Mouse (Mus musculus): ENCODE data around the gene Negr1. TPM values are rescaled to one million over a fixed set of nuclear protein-coding genes. Genes with fewer than 3 reads are reported as not detected.

Negr1 gene
- total and polyA plus RNA-seq, 3 experiments: not detected

GRCm38 (mm10) chr3:156754790-156755530 is 193.4 kb downstream of the Negr1 start:
- Histone ChIP-seq H3K27ac (ENCODE audit: insufficient read depth, low read depth) (no peak overlapping the region), H3K4me1 (ENCODE audit: control insufficient read depth in 1 of 2, insufficient read depth in 2 of 2) (no peaks in the 10 kb centered on the region), H3K9ac (ENCODE audit: insufficient read depth, low read depth) (no peak overlapping the region), H3K79me2 (replicated peaks; ENCODE audit: control insufficient read depth, extremely low read depth, insufficient read depth, poor library complexity, severe bottlenecking) (no peaks in the 10 kb centered on the region), H3K27me3 (replicated peaks) (no peaks in the 10 kb centered on the region), H3K4me3 (replicated peaks in 1 of 3; ENCODE audit: low read depth in 2 of 3, low read length in 2 of 3, poor library complexity in 1 of 3) (no peak overlapping the region), H3K36me3 (replicated peaks in 1 of 2; ENCODE audit: control insufficient read depth in 1 of 2, insufficient read depth in 1 of 2, low read length in 1 of 2) (no peaks in the 10 kb centered on the region), H3K9me3 (replicated peaks; ENCODE audit: low read length) (peaks cover 21% of the 10 kb centered on the region), H3K4me2 (ENCODE audit: insufficient read depth, low read depth, poor library complexity, severe bottlenecking) (no peak overlapping the region)
- in situ Hi-C loops (cut with MboI; ENCODE audit: low pct_ligation_motif_present, low pct_unique_long_range_greater_than_20kb, low sequenced_read_pairs): no loop called here
- TF ChIP-seq ZC3H11A (IDR thresholded peaks at IDR 0.05; ENCODE audit: low read depth, low read length) (no peak), NELFE (IDR thresholded peaks at IDR 0.05; ENCODE audit: low read depth, low read length) (no peak), ETS1 (conservative IDR thresholded peaks at IDR 0.05; ENCODE audit: low read depth, low read length) (no peak), SMC3 (IDR thresholded peaks at IDR 0.05; ENCODE audit: low read depth, low read length) (no peak), CTCF (conservative IDR thresholded peaks at IDR 0.05 in 1 of 2, IDR thresholded peaks at IDR 0.05 in 1 of 2; ENCODE audit: low read depth in 2 of 2, low read length in 2 of 2) (no peak)
- dilution Hi-C loops (cut with MboI; ENCODE audit: extremely low pct_ligation_motif_present, extremely low pct_unique_long_range_greater_than_20kb, low sequenced_read_pairs): no loop called here
- no peak for DNase-seq (ENCODE audit: extremely low read depth)

GRCm38 (mm10) chr3:156765015-156765414 is 203.4 kb downstream of the Negr1 start:
- Histone ChIP-seq H3K4me3 (replicated peaks in 1 of 3; ENCODE audit: low read depth in 2 of 3, low read length in 2 of 3, poor library complexity in 1 of 3) (no peak overlapping the region), H3K9me3 (replicated peaks; ENCODE audit: low read length) (peaks cover 40% of the 10 kb centered on the region), H3K27ac (ENCODE audit: insufficient read depth, low read depth) (no peak overlapping the region), H3K27me3 (replicated peaks) (no peaks in the 10 kb centered on the region), H3K4me1 (ENCODE audit: control insufficient read depth in 1 of 2, insufficient read depth in 2 of 2) (no peaks in the 10 kb centered on the region), H3K9ac (ENCODE audit: insufficient read depth, low read depth) (no peak overlapping the region), H3K36me3 (replicated peaks in 1 of 2; ENCODE audit: control insufficient read depth in 1 of 2, insufficient read depth in 1 of 2, low read length in 1 of 2) (no peaks in the 10 kb centered on the region), H3K79me2 (replicated peaks; ENCODE audit: control insufficient read depth, extremely low read depth, insufficient read depth, poor library complexity, severe bottlenecking) (no peaks in the 10 kb centered on the region), H3K4me2 (ENCODE audit: insufficient read depth, low read depth, poor library complexity, severe bottlenecking) (no peak overlapping the region)
- no peak for DNase-seq (ENCODE audit: extremely low read depth)
- dilution Hi-C loops (cut with MboI; ENCODE audit: extremely low pct_ligation_motif_present, extremely low pct_unique_long_range_greater_than_20kb, low sequenced_read_pairs): no loop called here
- no peak for TF ChIP-seq CHD1 (IDR thresholded peaks at IDR 0.05; ENCODE audit: low read depth, low read length)
- TF ChIP-seq ELF1 (IDR thresholded peaks at IDR 0.05; ENCODE audit: low read depth, low read length): no peak
- no peak for TF ChIP-seq KAT2A (IDR thresholded peaks at IDR 0.05; ENCODE audit: insufficient replicate concordance, low read length)
- TF ChIP-seq ZC3H11A (IDR thresholded peaks at IDR 0.05; ENCODE audit: low read depth, low read length): no peak
- TF ChIP-seq TBP (conservative IDR thresholded peaks at IDR 0.05; ENCODE audit: low read depth, low read length): no peak
- no peak for TF ChIP-seq ZKSCAN1 (IDR thresholded peaks at IDR 0.05; ENCODE audit: borderline replicate concordance, low read depth, low read length)
- no peak for TF ChIP-seq MXI1 (IDR thresholded peaks at IDR 0.05; ENCODE audit: low read depth, low read length)
- TF ChIP-seq POLR2A (IDR thresholded peaks at IDR 0.05; ENCODE audit: low read depth, low read length): no peak
- in situ Hi-C loops (cut with MboI; ENCODE audit: low pct_ligation_motif_present, low pct_unique_long_range_greater_than_20kb, low sequenced_read_pairs): no loop called here

DNA sequence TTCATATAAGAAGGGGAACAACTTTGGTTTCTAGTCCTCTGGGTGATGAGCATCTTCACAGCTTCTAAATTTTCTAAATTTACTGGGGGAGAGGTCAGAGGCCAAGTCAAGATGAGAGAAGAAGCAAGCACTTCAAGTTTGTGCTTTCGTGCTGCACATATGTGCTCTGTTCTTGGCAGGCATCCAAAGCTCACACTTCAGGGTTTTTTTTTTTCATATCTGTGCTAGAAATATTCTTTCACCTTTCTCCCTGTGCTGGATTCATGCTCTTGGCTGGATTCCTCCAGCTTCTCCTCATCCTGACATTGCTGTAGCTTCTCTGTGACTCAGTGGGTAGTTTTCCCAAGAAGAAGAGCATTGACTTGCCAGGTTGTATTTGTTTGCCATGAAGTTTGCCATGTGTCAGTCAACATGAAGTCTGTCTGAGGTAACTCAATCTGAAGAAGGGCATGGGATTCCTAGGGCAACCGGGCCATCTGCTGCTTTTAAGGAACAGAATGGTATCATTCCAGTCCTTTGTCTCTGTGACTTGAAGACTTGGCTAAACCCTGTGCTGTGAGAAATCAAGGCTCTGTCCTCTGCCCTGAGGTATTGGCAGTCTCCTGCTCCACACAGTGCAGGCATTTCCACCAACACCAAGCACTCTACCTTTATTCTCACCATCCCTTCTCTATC is 204.7 kb downstream of the Negr1 start:
- Histone ChIP-seq H3K27me3 (replicated peaks) (no peaks in the 10 kb centered on the region), H3K4me1 (ENCODE audit: control insufficient read depth in 1 of 2, insufficient read depth in 2 of 2) (no peaks in the 10 kb centered on the region), H3K9me3 (replicated peaks; ENCODE audit: low read length) (peaks cover 46% of the 10 kb centered on the region), H3K27ac (ENCODE audit: insufficient read depth, low read depth) (no peak overlapping the region), H3K4me3 (replicated peaks in 1 of 3; ENCODE audit: low read depth in 2 of 3, low read length in 2 of 3, poor library complexity in 1 of 3) (no peak overlapping the region), H3K9ac (ENCODE audit: insufficient read depth, low read depth) (no peak overlapping the region), H3K36me3 (replicated peaks in 1 of 2; ENCODE audit: control insufficient read depth in 1 of 2, insufficient read depth in 1 of 2, low read length in 1 of 2) (no peaks in the 10 kb centered on the region), H3K79me2 (replicated peaks; ENCODE audit: control insufficient read depth, extremely low read depth, insufficient read depth, poor library complexity, severe bottlenecking) (no peaks in the 10 kb centered on the region), H3K4me2 (ENCODE audit: insufficient read depth, low read depth, poor library complexity, severe bottlenecking) (no peak overlapping the region)
- no peak for DNase-seq (ENCODE audit: extremely low read depth)
- TF ChIP-seq POLR2A (IDR thresholded peaks at IDR 0.05; ENCODE audit: low read depth, low read length): no peak
- no peak for TF ChIP-seq KAT2A (IDR thresholded peaks at IDR 0.05; ENCODE audit: insufficient replicate concordance, low read length)
- TF ChIP-seq ZMIZ1 (IDR thresholded peaks at IDR 0.05; ENCODE audit: low read depth, low read length): no peak
- no peak for TF ChIP-seq JUN (IDR thresholded peaks at IDR 0.05; ENCODE audit: insufficient read depth, low read depth, low read length)
- no peak for TF ChIP-seq BHLHE40 (IDR thresholded peaks at IDR 0.05; ENCODE audit: low read depth, low read length)
- TF ChIP-seq NRF1 (IDR thresholded peaks at IDR 0.05; ENCODE audit: low read depth, low read length): no peak
- TF ChIP-seq ELF1 (IDR thresholded peaks at IDR 0.05; ENCODE audit: low read depth, low read length): no peak
- no peak for TF ChIP-seq SIN3A (IDR thresholded peaks at IDR 0.05; ENCODE audit: low read length)
- TF ChIP-seq ZKSCAN1 (IDR thresholded peaks at IDR 0.05; ENCODE audit: borderline replicate concordance, low read depth, low read length): no peak
- no peak for TF ChIP-seq GABPA (IDR thresholded peaks at IDR 0.05; ENCODE audit: insufficient replicate concordance, low read depth, low read length)
- dilution Hi-C loops (cut with MboI; ENCODE audit: extremely low pct_ligation_motif_present, extremely low pct_unique_long_range_greater_than_20kb, low sequenced_read_pairs): no loop called here
- in situ Hi-C loops (cut with MboI; ENCODE audit: low pct_ligation_motif_present, low pct_unique_long_range_greater_than_20kb, low sequenced_read_pairs): no loop called here
